ENCODE assay signal across 1 mouse cellular context in genomic region chr12:72979236-72979635, GRCm38 (mm10).
TF ChIP-seq lines count a peak whose summit lies in the region.

No protein-coding gene starts in this region.

TF ChIP-seq in MEL, 35 proteins besides CTCF, POLR2A, EP300 and RAD21 (continued from another document):
- TF ChIP-seq MEF2A (IDR thresholded peaks at IDR 0.05; ENCODE audit: extremely low read depth, insufficient replicate concordance, low read depth, low read length, poor library complexity, severe bottlenecking) (no peak), GABPA (IDR thresholded peaks at IDR 0.05; ENCODE audit: low read depth, low read length) (no peak), SIN3A (IDR thresholded peaks at IDR 0.05; ENCODE audit: low read length) (no peak), NRF1 (IDR thresholded peaks at IDR 0.05; ENCODE audit: insufficient read depth, low read depth, low read length, poor library complexity, severe bottlenecking) (no peak), E2F4 (IDR thresholded peaks at IDR 0.05; ENCODE audit: borderline replicate concordance, low read depth, low read length) (no peak)
